ENCODE assay signal across 8 mouse cellular contexts in the genomic region with DNA sequence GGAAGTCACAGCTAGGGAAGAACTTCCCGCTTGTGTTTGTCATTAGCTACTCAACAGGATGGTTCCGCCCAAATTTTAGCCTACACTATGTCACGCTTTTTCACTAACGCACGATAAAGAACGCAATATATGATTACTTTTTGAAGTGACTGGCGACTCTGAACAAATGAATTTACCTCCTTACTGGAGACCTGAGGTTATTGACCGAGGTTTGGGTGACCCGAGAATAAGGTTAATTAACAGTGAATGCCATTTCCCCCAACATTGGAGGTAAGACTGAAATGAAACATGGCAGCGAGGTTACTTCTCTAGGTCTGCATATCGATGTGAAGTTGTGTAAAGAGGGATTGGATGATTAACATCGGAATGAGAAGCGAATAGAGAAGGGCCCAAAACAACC. TPM values are rescaled to one million over a fixed set of nuclear protein-coding genes. Genes with fewer than 3 reads are reported as not detected.
DNase-seq lines count a peak whose midpoint lies in the region; ATAC-seq and TF ChIP-seq lines count a peak whose summit lies in the region.

No protein-coding gene starts in this region.

- H3K9me3 ChIP-seq in hindbrain, embryonic 14.5 days (ENCODE audit: control insufficient read depth, low read length): no peaks in the 10 kb centered on the region
- H3K9me3 ChIP-seq in midbrain, embryonic 15.5 days: no peaks in the 10 kb centered on the region

- no peaks in the 10 kb centered on the region for H3K36me3 ChIP-seq in kidney, adult 2 months (ENCODE audit: control insufficient read depth, insufficient read depth, low read length)
- no peaks in the 10 kb centered on the region for H3K36me3 ChIP-seq in hindbrain, embryonic 14.5 days (replicated peaks; ENCODE audit: control insufficient read depth, insufficient read depth)
- H3K36me3 ChIP-seq in midbrain, embryonic 15.5 days (replicated peaks): no peaks in the 10 kb centered on the region

- H3K4me1 ChIP-seq in kidney, adult 2 months (ENCODE audit: control insufficient read depth, insufficient read depth, low read length): peaks cover 9% of the 10 kb centered on the region
- H3K4me1 ChIP-seq in brown adipose tissue, adult 24 weeks (ENCODE audit: control insufficient read depth, insufficient read depth, insufficient read length, low read length): peaks cover 5% of the 10 kb centered on the region
- peaks cover 31% of the 10 kb centered on the region for H3K4me1 ChIP-seq in hindbrain, embryonic 14.5 days (replicated peaks; ENCODE audit: control insufficient read depth, insufficient read depth, low read length)
- H3K4me1 ChIP-seq in midbrain, embryonic 15.5 days: peaks cover 37% of the 10 kb centered on the region

- ATAC-seq in hindbrain, embryonic 14.5 days (ENCODE audit: low FRiP score): no peak
- no peak for ATAC-seq in midbrain, embryonic 15.5 days (replicated peaks)

- no peak overlapping the region for H3K27ac ChIP-seq in kidney, adult 2 months (ENCODE audit: insufficient read depth, low read depth, low read length)
- H3K27ac ChIP-seq in brown adipose tissue, adult 24 weeks (replicated peaks; ENCODE audit: low read depth, low read length): no peak overlapping the region
- no peak overlapping the region for H3K27ac ChIP-seq in hindbrain, embryonic 14.5 days
- H3K27ac ChIP-seq in midbrain, embryonic 15.5 days: no peak overlapping the region

- WGBS in kidney, adult 2 months: 2% methylated on average over 13 of the region's 13 CpGs
- 6% methylated on average over 13 of the region's 13 CpGs for WGBS in hindbrain, embryonic 14.5 days
- 4% methylated on average over 13 of the region's 13 CpGs for WGBS in midbrain, embryonic 15.5 days

- peak overlapping the region; percentile 86 for H3K4me2 ChIP-seq in hindbrain, embryonic 14.5 days (replicated peaks)
- peak overlapping the region; percentile 98 for H3K4me2 ChIP-seq in midbrain, embryonic 15.5 days

- TF ChIP-seq POLR2A in kidney, adult 2 months (IDR thresholded peaks at IDR 0.05; ENCODE audit: low read depth, low read length): no peak

- H3K4me3 ChIP-seq in kidney, adult 2 months (ENCODE audit: insufficient read depth, low read depth, low read length): 0 out of 2 replicates have a peak overlapping the region, but pooled peaks have one; percentile 39
- peak overlapping the region; percentile 62 for H3K4me3 ChIP-seq in brown adipose tissue, adult 24 weeks (ENCODE audit: insufficient read depth, low read depth, low read length)
- H3K4me3 ChIP-seq in hindbrain, embryonic 14.5 days (replicated peaks; ENCODE audit: low read length): peak overlapping the region; percentile 82
- peak overlapping the region; percentile 93 for H3K4me3 ChIP-seq in midbrain, embryonic 15.5 days

- H3K27me3 ChIP-seq in kidney, adult 2 months (replicated peaks; ENCODE audit: control insufficient read depth, insufficient read depth, low read length): no peaks in the 10 kb centered on the region
- H3K27me3 ChIP-seq in hindbrain, embryonic 14.5 days (ENCODE audit: control insufficient read depth, insufficient read depth, low read length): no peaks in the 10 kb centered on the region
- no peaks in the 10 kb centered on the region for H3K27me3 ChIP-seq in midbrain, embryonic 15.5 days (replicated peaks)

- no peak for TF ChIP-seq CTCF in kidney, adult 2 months (conservative IDR thresholded peaks at IDR 0.05; ENCODE audit: insufficient read depth, insufficient read length, low read depth, low read length)

- DNase-seq in kidney, adult 2 months: no peak
- DNase-seq in kidney, adult 8-10 months: no peak
- no peak for DNase-seq in hindbrain, embryonic 14.5 days (ENCODE audit: low spot score)
- no peak for DNase-seq in layer of hippocampus, postnatal 25 days (ENCODE audit: extremely low spot score in 1 of 2, low spot score in 1 of 2)
- no peak for DNase-seq in layer of hippocampus, postnatal 10 days (ENCODE audit: low spot score in 2 of 2)
- no peak for DNase-seq in gastrocnemius, adult 18-20 months (ENCODE audit: low spot score)

- H3K9ac ChIP-seq in hindbrain, embryonic 14.5 days: peak overlapping the region; percentile 85
- peak overlapping the region; percentile 86; the same call in 1 of the 2 replicates for H3K9ac ChIP-seq in midbrain, embryonic 15.5 days

RNA-seq across cellular contexts. Expression of a gene that starts 0.7 kb away (rescaled TPM):
- polyA plus RNA-seq in kidney, adult 2 months (2012; rRNA removed): 0.15 and 0.19 TPM in 2 replicates
- polyA plus RNA-seq in brown adipose tissue, adult 24 weeks (2012; ENCODE audit: insufficient read depth, insufficient read length, missing spikeins): 0.95 and 1.1 TPM in 2 replicates
- polyA plus RNA-seq in hindbrain, embryonic 14.5 days (2014; fragmentation: Nextera tagmentation; extraction: Ambion mirVana): 2.0 and 2.7 TPM in 2 replicates
- polyA plus RNA-seq in midbrain, embryonic 15.5 days (2015; fragmentation: Nextera tagmentation; extraction: Ambion mirVana): 1.6 and 2.1 TPM in 2 replicates
- total RNA-seq in layer of hippocampus, postnatal 25 days (2021): 1 to 10 TPM; 1.7 to 3.0 TPM
- total RNA-seq in layer of hippocampus, postnatal 10 days (2021): 1 to 10 TPM; 3.1 to 3.7 TPM
- 1 to 10 TPM; 2.4 to 4.6 TPM for total RNA-seq in gastrocnemius, adult 18-20 months (2021)

RNA-seq across cellular contexts. Expression of a gene that starts 0.8 kb away (rescaled TPM):
- polyA plus RNA-seq in kidney, adult 2 months (2012; rRNA removed): 7.6 and 10.8 TPM in 2 replicates
- polyA plus RNA-seq in brown adipose tissue, adult 24 weeks (2012; ENCODE audit: insufficient read depth, insufficient read length, missing spikeins): 33.0 and 58.1 TPM in 2 replicates
- polyA plus RNA-seq in hindbrain, embryonic 14.5 days (2014; fragmentation: Nextera tagmentation; extraction: Ambion mirVana): 88.4 and 92.7 TPM in 2 replicates
- 90.0 and 107 TPM in 2 replicates for polyA plus RNA-seq in midbrain, embryonic 15.5 days (2015; fragmentation: Nextera tagmentation; extraction: Ambion mirVana)
- 10 to 100 TPM; 23.9 to 30.1 TPM for total RNA-seq in layer of hippocampus, postnatal 25 days (2021)
- 10 to 100 TPM; 31.6 to 39.6 TPM for total RNA-seq in layer of hippocampus, postnatal 10 days (2021)
- total RNA-seq in gastrocnemius, adult 18-20 months (2021): 10 to 100 TPM; 27.1 to 35.7 TPM

RNA-seq across cellular contexts. Expression of a gene that starts 56.1 kb away (rescaled TPM):
- polyA plus RNA-seq in kidney, adult 2 months (2012; rRNA removed): not detected in 2 replicates
- polyA plus RNA-seq in brown adipose tissue, adult 24 weeks (2012; ENCODE audit: insufficient read depth, insufficient read length, missing spikeins): not detected in 2 replicates
- not detected in 2 replicates for polyA plus RNA-seq in hindbrain, embryonic 14.5 days (2014; fragmentation: Nextera tagmentation; extraction: Ambion mirVana)
- polyA plus RNA-seq in midbrain, embryonic 15.5 days (2015; fragmentation: Nextera tagmentation; extraction: Ambion mirVana): not detected in 2 replicates
- total RNA-seq in layer of hippocampus, postnatal 25 days (2021): not detected
- not detected for total RNA-seq in layer of hippocampus, postnatal 10 days (2021)
- total RNA-seq in gastrocnemius, adult 18-20 months (2021): not detected

Comparison
In these comparisons a context has a peak if more than half of its experiments do, and no peak if none do; other contexts are left out.
1. H3K4me3 ChIP-seq: peak in every context shown above with its lines; median percentile 93 in midbrain, embryonic 15.5 days; 82 in hindbrain, embryonic 14.5 days; 62 in brown adipose tissue, adult 24 weeks; 39 in kidney, adult 2 months.